ENCODE assay signal across 14 mouse cellular contexts in genomic region chr5:63262568-63262967, GRCm38 (mm10).
DNase-seq lines count a peak whose midpoint lies in the region; ATAC-seq lines count a peak whose summit lies in the region.
"Had no signal": no experiment of that assay in that cellular context is flagged by ENCODE, and none has a peak within 500 bp of the region (broad histone marks: within the 10 kb centered on the region; RNA-seq: fewer than 3 reads in every experiment).

No protein-coding gene starts in this region.

- no peaks in the 10 kb centered on the region for H3K36me3 ChIP-seq in forebrain, embryonic 15.5 days
- H3K36me3 ChIP-seq in forebrain, embryonic 10.5 days (replicated peaks), result no peaks in the 10 kb centered on the region
- no peaks in the 10 kb centered on the region for H3K36me3 ChIP-seq in forebrain, embryonic 16.5 days (ENCODE audit: control insufficient read depth, insufficient read depth)
- H3K36me3 ChIP-seq: embryonic facial prominence, embryonic 12.5 days; intestine, embryonic 15.5 days; limb, embryonic 12.5 days had no signal

- no peak for DNase-seq in forebrain, embryonic 10.5 days (ENCODE audit: extremely low spot score, low spot score)
- DNase-seq in lung, postnatal 14 days, result peak; percentile 7
- DNase-seq in lung, adult 18-20 months, result no peak
- DNase-seq in layer of hippocampus, postnatal 36 days, result peak; percentile 4 to 16
- DNase-seq in gastrocnemius, adult 8-10 months (ENCODE audit: low spot score in 2 of 2), result no peak
- DNase-seq: cerebellum, adult 18-20 months; heart, adult 2 months; liver, postnatal 0 days had no signal

- no peak overlapping the region for H3K27ac ChIP-seq in forebrain, embryonic 15.5 days (replicated peaks)
- no peak overlapping the region for H3K27ac ChIP-seq in forebrain, embryonic 10.5 days
- no peak overlapping the region for H3K27ac ChIP-seq in forebrain, embryonic 16.5 days (ENCODE audit: low read length)
- H3K27ac ChIP-seq: embryonic facial prominence, embryonic 12.5 days; heart, adult 2 months; intestine, embryonic 15.5 days; limb, embryonic 12.5 days had no signal

- no peaks in the 10 kb centered on the region for H3K9me3 ChIP-seq in forebrain, embryonic 15.5 days
- no peaks in the 10 kb centered on the region for H3K9me3 ChIP-seq in forebrain, embryonic 10.5 days
- H3K9me3 ChIP-seq in forebrain, embryonic 16.5 days (ENCODE audit: control insufficient read depth, low read length), result no peaks in the 10 kb centered on the region
- H3K9me3 ChIP-seq: embryonic facial prominence, embryonic 12.5 days; intestine, embryonic 15.5 days; limb, embryonic 12.5 days had no signal

- no peaks in the 10 kb centered on the region for H3K27me3 ChIP-seq in forebrain, embryonic 15.5 days
- H3K27me3 ChIP-seq in forebrain, embryonic 10.5 days (ENCODE audit: poor library complexity, severe bottlenecking), result no peaks in the 10 kb centered on the region
- no peaks in the 10 kb centered on the region for H3K27me3 ChIP-seq in forebrain, embryonic 16.5 days (replicated peaks; ENCODE audit: control insufficient read depth, insufficient read depth, low read length)
- H3K27me3 ChIP-seq: embryonic facial prominence, embryonic 12.5 days; intestine, embryonic 15.5 days; limb, embryonic 12.5 days had no signal

- H3K4me2 ChIP-seq in forebrain, embryonic 15.5 days (replicated peaks), result no peak overlapping the region
- H3K4me2 ChIP-seq in forebrain, embryonic 16.5 days (ENCODE audit: low read length), result no peak overlapping the region
- H3K4me2 ChIP-seq: embryonic facial prominence, embryonic 12.5 days; intestine, embryonic 15.5 days; limb, embryonic 12.5 days had no signal

- H3K4me1 ChIP-seq in forebrain, embryonic 15.5 days, result no peaks in the 10 kb centered on the region
- H3K4me1 ChIP-seq in forebrain, embryonic 10.5 days, result peaks cover 7% of the 10 kb centered on the region; the same call in 1 of the 2 replicates
- H3K4me1 ChIP-seq in forebrain, embryonic 16.5 days (replicated peaks; ENCODE audit: control insufficient read depth, insufficient read depth, low read length), result 0 out of 2 replicates have a peak, but pooled peaks cover 3% of the 10 kb centered on the region
- H3K4me1 ChIP-seq: embryonic facial prominence, embryonic 12.5 days; intestine, embryonic 15.5 days; limb, embryonic 12.5 days had no signal

- H3K4me3 ChIP-seq in forebrain, embryonic 15.5 days, result no peak overlapping the region
- H3K4me3 ChIP-seq in forebrain, embryonic 10.5 days, result no peak overlapping the region
- no peak overlapping the region for H3K4me3 ChIP-seq in forebrain, embryonic 16.5 days (replicated peaks; ENCODE audit: low read length)
- H3K4me3 ChIP-seq: embryonic facial prominence, embryonic 12.5 days; heart, adult 2 months; intestine, embryonic 15.5 days; limb, embryonic 12.5 days; myocyte had no signal

- 0 out of 2 replicates have a peak, but pooled peaks have one; percentile 82 for ATAC-seq in forebrain, embryonic 15.5 days (replicated peaks)
- peak; percentile 88 for ATAC-seq in forebrain, embryonic 16.5 days
- ATAC-seq: intestine, embryonic 15.5 days; liver, postnatal 0 days had no signal

- H3K9ac ChIP-seq in forebrain, embryonic 15.5 days (replicated peaks), result no peak overlapping the region
- no peak overlapping the region for H3K9ac ChIP-seq in forebrain, embryonic 16.5 days (replicated peaks; ENCODE audit: low read depth, low read length)
- H3K9ac ChIP-seq: embryonic facial prominence, embryonic 12.5 days; intestine, embryonic 15.5 days; limb, embryonic 12.5 days; liver, postnatal 0 days had no signal

Comparison
In these comparisons a context has a peak if more than half of its experiments do, and no peak if none do; other contexts are left out.
1. DNase-seq: peak in lung, postnatal 14 days (single experiment) and layer of hippocampus, postnatal 36 days (2 of 2); none in forebrain, embryonic 10.5 days (single experiment), lung, adult 18-20 months (0 of 2) and gastrocnemius, adult 8-10 months (0 of 2).